Mouse (Mus musculus): ENCODE measurements around the gene Sobp. TPM values are rescaled to one million over a fixed set of nuclear protein-coding genes. Genes with fewer than 3 reads are reported as not detected.

Sobp gene
- polyA plus RNA-seq, 2 experiments from 2014 or later, result not detected

DNA sequence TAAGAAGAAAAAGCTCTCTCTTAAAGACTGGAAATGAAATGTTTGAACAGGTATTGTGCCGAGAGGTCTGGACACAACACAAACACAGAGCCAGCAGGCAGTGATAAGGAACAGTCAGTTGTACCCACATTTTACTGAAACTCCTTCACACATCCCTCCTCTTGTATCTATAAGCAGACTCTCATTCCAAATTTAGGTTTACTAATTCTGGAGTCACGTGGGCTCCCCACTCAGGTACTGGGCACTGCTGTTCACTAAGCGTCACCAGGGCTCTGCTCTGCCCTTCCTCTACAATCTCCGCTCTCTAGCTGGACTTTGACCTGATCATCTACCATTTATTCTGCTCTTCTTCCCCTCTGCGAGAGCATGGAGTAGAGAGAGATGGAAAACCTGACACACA, 15.4 kb downstream of the Sobp start:
- ATAC-seq, result no peak

DNA sequence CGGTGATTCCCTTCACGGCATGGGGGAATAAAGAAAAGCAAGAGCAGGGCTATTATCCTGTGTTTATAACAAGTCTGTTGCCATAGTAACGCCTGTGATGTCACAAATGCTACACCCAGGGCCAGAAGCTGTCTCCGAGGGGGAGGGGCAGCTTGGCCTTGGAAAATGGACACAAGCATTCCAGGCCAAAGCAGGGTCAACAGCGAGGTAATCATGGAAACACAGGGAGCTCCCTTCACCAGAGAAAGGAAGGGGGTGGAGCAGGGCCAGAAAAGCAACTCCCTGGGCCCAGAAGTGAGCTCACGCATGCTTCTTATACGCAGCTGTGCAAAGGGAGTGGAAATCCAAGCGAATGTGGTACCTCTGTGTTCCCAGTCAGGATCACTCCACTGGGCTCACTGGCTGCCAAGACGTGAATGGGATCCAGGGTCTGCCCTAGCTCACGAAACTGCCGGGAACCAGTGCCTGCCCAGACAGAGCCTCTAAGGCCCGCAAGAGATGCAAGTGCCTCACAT, 19.2 kb downstream of the Sobp start:
- no peak for ATAC-seq

DNA sequence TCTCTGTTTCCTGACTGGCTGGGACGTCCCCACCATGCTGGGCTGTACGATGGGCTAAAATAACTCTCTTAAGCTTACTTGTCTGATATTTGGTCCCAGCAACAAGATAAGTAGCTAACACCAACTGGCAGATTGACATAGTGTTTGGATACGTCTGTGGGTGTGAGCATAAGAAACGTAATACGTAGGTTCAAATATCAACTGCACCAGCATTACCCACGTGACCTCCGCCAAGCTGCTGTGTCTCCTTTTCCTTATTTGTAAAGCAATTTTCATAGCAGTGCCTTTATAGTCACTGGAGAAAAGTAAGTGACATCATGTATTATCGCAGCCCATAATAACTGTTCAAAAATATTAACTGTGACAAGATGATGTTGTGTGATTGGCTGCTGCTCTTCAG, 21.7 kb downstream of the Sobp start:
- ATAC-seq, result no peak

DNA sequence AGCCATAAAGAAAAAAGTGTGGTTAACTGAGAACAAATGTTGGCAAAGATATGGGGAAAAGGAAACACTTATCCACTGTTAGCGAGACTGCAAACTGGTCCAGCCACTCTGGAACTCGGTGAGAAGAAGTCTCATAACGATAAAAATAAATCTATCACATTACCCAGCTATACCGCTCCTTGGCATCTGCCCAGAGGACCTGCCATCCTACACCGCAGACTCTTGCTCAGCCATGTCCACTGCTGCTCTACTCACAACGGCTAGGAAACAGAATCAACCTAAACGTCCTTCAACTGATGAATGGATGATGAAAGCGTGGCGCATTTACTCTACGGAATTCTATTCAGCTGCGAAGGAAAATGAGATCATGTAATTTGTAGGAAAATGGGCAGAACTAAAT, 25.9 kb downstream of the Sobp start:
- no peak for ATAC-seq

DNA sequence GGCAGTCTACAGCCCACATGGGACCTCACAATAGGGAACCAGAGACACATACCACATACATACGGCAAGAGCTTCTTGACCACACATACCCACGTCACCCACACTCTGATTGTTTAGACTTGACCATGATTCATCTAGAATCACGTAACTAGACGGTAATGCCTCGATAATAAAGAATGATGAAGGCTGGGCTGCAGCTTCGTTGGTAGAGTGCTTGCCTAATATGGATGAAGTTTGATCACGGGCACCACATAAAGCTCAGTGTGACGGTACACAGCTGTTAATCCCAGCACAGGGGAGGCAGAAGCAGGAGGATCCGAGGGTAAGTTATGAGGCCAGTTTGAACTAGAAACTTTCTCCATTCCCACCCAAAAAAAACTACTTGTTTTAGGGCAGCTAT, 31.2 kb downstream of the Sobp start:
- ATAC-seq, result no peak

DNA sequence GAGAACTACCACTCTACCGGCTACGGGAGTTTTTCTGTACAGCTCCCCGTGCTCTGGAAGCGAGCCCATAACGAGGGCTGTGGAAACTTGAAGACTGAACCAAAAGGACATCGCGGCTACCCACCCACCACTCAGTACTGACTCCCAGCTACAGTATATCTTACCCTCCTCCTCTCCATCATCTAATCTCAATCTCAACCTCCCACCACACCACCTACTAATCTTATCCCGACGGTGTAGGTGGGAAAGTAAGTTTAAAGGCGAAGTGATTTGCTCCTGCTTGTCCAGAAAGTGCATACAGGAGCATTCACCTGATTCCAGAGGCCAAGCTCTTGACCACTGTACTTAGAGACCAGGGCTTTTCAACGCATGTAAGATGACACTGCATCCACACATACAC, 40.3 kb downstream of the Sobp start:
- ATAC-seq, result no peak

DNA sequence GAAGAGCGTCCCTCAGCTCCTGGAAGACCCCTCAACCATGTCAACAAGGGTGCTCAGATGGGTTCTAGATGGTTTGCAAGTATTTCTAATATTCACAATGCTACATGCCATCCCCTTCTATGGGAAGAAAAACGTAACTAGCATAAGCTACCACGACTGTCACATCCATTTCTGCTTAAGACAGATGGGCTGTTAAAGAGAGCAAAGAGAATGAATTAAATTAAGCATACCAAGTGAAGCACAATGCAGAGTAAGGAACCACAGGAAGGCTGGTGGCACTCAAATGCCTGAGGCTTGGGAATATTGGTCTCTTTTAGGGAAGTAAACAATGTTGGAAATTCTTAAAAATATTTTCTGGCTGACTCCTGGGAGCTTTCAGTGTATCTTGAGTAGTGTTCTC, 45.6 kb downstream of the Sobp start:
- ATAC-seq, result no peak

DNA sequence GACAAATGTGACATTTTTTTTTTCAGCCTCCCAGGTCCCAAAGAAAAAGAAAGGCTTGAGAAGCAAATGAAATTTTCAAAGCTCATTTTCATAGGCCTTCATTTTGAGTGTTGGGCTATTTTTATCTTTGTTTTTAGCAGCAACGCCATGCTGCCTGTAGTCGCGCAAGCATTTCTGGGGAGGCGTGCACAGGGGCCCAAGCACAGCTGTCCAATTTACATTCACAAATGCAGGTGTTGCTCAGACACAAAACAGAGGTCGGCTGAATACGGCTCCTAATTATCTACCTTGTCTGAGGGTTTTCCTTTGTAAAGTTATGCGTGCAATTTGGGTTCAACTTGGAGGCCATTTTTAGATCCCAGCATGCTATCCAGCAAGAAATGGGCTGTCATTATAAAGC, 49.8 kb downstream of the Sobp start:
- ATAC-seq, result no peak

DNA sequence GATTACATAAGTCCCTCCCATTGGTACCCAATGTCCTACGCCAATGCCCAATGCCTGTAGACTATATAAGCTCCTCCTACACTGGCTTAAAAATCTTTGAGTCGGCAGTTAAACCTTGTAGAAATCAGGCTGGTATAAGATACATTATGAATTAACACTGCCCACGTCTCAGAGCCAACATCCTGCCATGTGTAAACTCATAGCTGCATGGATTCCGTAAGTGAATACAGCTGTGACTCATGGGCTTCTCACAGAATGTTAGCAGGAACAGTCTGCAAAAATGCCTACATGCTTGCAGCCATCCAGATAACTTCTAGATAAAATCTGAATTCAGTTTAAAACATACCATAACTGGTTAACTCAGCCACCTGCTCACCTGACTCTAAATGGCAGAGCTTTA, 50.2 kb downstream of the Sobp start:
- no peak for ATAC-seq

DNA sequence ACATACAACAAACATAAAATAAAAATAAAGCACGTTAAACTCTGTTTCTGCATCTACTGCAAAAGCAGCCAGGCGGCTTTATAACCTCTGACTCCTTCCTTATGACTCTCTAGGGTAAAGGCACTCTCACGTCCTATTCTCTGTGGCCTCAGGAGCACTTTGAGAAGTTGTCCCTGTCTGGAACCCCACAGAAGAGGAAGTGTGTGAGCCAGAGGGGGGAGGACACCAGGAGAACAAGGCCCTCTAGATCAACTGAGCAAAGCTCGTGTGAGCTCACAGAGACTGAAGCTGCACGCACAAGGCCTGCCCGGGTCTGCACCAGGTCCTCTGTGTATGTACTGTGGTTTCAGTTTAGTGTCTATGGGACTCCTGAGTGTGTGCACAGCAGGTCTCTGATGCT, 50.9 kb downstream of the Sobp start:
- no peak for ATAC-seq

DNA sequence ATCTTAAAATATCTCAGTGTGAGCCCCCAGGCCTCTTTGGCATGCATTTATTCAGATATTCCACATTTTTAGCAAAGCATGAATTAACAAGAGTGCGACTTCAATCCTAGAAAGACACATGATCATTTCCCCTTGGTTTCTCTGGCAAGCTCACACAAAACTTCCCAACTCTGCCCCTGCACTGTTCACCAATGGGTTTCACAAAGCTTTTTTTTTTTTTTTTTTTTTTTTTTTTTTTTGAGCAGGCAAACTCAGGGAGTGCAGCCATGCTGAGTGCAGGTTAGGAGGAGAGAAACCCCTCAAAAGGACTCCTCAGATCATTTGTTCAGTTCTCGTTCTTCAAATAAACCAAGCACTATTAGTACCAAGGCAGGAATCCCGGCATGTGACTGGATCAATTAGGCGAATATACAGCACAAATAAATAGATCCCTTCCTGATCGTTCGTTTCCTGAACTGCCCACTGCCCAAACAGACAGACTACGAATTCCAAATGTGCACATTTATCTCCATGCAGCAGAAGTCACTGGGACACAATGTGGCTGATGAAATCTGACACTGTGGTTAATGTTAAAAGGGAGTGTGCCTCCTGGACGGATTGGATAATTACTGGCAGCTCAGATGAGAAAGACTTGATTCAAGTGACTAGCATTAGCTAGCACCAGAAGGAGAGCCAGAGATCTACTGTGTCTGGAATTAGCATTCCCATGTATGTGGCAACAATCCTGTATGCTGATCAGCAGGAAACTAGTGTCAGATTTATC, 53.5 kb downstream of the Sobp start:
- no peak for ATAC-seq

DNA sequence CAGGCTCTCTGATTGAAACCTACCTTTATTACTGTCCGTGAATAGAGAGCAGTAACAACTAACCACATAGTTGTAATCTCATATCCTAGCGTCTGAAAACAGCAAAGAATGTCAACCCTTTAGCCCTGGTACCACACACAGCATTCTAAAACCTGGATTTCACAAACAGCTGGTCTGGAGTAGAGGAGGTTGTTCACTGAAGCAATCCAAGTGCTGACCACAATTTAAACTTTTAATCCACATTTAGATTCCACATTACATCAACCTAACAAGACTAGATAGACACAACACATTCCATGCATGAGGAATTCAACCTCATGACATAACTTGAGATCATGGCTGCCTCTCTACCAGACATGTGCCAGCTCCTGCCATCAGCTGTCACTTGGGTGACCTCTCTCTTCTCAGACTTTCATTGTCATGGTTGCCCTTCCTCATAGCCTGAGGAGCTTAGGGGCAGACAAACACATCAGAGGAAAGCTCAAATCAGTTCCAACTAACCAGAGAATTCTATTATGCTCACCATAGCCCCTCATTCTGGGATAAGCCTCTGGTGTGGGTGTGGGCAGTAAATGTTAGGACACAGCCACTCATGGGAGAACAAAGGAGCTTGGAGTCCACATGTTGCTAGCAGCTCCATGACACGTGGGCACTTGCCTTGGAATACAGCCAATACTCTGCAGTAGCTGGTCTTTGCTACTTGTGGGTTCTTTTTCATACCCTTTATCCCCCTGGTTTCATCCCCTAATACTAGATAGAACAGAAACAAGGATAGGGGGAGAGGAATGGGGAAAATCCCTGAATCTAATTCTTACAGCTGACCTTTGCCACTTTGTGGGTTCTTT, 58.0 kb downstream of the Sobp start:
- no peak for ATAC-seq

DNA sequence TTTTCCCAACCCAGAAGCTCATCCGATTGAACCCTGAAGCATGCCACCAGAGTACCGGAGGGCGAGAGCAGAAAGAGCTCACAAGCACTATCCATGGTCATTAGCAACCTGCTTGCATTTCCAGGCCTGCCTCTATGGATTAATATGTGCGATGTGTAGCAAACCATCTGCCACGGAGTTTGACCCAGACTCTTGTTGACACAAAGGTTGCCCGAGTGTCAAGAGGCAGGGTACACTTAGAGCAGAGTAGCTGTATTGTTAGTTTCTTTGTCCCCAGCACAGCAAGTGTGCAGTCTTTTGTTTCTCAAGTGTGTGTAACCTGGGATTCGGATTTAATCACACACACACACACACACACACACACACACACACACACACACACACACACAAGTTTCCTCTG, 62.0 kb downstream of the Sobp start:
- no peak for ATAC-seq

DNA sequence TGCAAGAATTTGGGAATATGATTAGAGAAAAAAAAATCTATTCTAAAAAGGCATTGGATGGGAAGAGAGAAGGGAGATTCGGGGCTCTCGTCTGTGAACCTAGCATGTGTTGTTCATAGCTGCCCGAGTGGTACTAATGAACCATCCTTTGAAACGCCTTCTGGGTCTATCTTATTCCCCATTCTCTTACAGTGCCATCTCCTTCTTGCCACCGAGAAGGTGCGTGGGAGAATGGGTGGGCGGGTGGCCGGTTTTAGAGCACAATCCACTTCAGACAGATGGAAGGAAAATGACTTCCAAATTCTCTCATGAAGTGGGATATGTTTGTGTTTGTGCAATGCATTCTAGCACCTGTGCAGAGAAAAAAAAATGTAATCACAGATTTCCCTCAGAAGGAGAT, 67.7 kb downstream of the Sobp start:
- no peak for ATAC-seq

DNA sequence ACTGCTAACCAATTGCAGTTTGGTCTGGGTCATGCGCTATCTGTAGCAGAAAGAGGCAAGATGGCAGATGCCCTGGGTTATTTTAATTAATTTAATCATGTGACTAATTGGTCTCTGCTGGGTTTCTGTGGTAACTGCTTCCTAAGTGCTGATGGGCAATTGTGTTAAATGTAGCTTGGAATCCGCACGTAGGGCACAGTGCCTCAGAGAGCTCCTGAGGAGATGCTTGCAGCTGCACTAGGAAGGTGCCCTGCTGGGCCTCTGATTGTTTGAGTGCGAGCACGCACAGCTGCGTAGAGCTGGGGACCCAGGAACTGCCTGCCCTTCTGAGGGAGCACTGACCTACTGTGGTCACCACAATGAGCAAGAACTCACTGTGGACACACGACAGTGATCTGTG, 68.1 kb downstream of the Sobp start:
- ATAC-seq, result no peak

DNA sequence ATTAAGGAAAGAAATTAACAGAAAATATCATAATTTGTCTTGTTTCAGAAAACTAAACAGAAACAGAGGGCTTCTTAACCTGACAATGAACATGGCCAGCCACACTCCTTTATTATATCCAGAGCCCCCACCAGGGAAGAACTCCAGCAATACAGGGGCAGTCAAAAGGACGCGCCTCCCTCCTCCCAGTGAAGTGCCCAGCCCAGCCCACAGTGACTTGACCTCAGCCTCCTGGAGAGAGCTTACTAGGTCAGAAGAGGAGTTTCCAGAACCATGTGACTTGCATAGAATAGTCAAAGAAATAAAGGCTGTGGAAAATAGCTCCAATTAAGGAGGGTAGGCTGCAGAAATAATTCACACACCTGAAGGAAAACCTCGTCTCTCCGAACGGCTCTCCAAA, 73.8 kb downstream of the Sobp start:
- no peak for ATAC-seq

DNA sequence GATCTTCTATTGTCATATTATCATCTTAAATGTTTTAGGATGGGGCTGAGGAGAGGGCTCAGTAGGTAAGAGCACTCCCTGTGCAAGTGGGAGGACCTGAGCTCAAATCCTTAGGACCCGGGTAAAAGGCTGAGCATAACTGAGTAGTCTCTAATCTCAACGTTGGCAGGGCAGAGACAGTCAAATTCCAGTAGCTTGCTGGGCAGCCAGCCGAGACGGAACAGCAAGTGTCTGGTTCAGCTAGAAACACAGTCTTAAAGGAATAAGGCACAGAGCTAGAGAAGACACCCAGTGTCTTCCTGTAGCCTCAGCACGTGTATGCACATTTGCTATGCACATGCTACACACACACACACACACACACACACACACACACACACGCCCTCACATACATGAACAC, 75.1 kb downstream of the Sobp start:
- ATAC-seq, result no peak

DNA sequence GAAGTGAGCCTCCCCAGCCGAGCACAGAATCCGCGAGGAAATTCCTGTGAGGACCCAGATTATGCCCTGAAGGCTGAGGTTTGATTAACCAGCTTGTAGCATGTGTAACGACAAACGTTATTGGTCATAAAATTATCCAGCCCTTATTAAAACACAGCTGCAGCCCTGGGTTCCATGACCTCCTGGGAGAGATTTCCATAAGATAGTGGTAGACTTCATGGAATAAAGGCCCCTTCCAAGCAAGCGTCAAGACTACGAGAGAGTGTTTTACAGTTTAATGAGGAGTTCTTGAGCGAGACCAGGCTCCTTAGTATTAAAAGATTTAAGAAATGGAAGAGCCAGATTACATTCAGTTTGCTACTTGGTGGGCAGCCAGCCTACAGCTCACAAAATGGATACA, 76.6 kb downstream of the Sobp start:
- ATAC-seq, result no peak

DNA sequence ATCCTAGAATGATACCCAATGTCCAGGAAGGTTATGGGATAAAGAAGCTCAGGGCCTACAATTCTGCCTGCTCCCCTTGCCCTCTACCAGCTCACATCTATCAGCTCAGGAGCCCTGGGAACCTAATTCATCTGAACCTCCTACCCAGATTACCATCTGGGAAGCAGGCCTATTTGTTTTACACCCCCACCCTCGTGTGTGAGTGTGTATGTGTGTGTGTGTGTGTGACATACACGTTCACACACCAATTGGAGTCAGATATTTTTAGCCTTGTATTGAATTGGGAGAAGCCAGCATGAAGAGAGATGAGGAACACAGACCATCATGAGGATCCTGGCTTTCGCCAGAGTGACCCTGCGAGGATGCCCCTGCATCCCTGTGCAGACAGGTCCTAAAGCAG, 77.7 kb downstream of the Sobp start:
- ATAC-seq, result no peak

DNA sequence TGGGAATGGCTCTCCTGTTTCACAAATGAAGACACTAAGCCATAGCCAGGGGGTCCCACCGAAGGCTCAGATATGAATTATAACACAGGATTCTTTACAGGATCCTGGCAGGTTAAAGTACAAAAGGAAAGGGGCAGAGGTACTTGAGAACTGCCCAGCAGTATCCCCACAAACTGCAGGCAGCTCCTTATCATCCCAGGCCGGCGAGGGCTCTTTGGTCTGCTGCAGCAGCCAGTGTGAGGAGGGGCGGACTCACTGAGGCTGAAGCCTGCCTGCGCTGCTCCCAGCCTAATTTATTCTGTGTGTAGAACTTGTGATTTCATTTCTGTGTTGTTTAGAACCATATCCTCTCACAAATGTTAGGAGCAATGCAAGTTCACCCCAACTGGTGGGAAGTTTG, 79.8 kb downstream of the Sobp start:
- ATAC-seq, result no peak

DNA sequence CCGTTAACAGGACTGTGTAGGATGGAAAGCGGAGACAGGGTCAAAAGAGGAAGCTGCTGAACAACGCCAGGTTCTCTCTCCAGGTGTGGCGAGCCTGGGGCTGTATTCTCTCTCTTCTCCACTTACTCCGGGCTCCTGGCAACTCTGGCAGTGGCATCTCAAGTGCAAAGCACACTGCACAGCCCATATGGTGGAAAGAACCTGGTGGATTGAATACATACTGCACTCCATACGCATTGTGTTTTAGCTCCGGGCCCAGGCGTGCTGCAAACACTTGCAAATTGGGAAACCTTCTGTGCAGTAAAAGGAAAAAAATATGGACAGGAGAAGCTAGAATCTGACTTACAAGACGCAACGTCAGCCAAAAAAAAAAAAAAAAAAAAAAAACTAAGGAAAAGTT, 80.9 kb downstream of the Sobp start:
- ATAC-seq, result no peak

DNA sequence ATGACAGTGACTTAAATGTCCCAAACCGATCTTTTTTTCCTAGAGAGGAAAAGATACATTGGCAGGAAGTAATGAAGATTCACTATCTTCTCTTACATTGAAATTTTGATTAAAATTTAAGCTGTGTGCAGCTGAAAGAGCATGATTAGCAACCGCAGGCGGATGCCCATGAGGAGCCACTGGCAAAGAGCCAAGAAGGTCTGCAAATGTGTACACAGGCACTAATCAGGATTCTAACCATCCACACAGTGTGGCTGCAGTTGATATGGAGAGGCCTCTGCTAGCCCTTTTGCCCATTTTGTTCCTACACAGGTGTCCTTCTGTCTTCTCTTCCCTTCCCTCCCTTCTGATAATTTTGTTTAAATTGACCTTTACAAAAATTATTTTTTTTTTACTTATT, 84.3 kb downstream of the Sobp start:
- ATAC-seq, result no peak

DNA sequence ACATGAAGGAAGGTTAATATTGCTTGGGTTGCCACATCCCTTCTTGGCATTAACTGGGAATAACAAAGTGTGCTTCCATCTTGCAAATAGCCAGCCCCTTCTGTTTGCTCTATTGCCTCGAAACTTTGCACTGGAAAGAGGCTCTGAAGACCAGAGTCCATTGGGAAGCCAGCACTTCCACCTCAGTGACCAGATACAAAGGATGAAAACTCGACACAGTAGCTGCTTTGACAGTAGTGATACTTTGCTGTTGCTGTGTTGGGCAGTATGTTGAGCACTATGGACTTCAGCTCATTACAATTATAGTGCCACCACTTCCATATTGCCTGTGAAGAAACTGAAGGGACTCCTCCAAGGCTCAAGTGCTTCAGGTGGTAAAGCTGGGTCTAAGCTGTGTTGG, 86.9 kb downstream of the Sobp start:
- no peak for ATAC-seq

DNA sequence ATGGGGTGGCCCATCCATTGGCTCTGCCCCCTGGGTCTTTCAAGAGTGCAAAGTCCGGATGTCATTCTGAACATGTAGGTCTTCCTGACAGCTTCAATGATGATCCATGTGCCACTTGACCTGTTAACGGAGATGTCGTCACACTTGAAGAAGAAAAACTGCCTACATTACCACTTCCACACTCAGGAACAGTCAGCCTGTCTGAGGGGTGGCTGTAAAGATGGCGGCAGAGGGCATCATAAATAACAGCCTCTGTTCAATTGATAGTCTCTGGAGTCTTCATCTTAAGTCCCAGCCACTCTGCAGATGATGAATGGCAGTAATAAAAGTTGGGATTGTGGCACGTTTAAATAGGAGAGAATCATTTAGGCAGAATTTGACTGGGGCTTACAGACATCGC, 87.4 kb downstream of the Sobp start:
- ATAC-seq, result no peak

DNA sequence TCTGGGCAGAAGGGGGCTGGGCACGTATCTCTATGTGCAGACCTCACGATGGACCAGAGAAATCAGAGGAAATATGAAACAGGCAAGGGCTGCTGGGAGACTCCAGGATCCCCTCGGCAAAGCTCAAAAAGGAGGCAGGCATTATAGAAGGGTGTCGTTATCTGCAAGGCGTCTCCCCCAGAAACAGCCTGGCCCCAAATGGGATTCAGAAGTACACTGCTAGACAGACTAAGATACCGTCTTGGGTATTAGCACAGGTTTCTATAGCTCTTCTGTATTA, 90.3 kb downstream of the Sobp start:
- no peak for ATAC-seq
